Mouse (Mus musculus) kidney, adult 2 months (tissue): Measurements from ENCODE around the gene Aagab. TPM values are rescaled to one million over a fixed set of nuclear protein-coding genes. Genes with fewer than 3 reads are reported as not detected.

Experiments
- DNase-seq: peaks from one replicate; pipeline ENCODE4 v3.0.0; 2021
- H3K27ac ChIP-seq: fragments of 200-500 bp; 2 replicates; pipeline ENCODE4 v1.5.1; 2012; ENCODE audit warnings: low read depth, low read length, control low read depth, inconsistent platforms; ENCODE audit not compliant: insufficient read depth
- H3K27me3 ChIP-seq: fragments of 200-500 bp; replicated peaks from 2 replicates; pipeline ENCODE4 v1.6.1; 2012; ENCODE audit warnings: mild to moderate bottlenecking, moderate library complexity, low read length, inconsistent platforms; ENCODE audit not compliant: control insufficient read depth, insufficient read depth
- H3K36me3 ChIP-seq: fragments of 200-500 bp; 2 replicates; pipeline ENCODE4 v1.6.1; 2012; ENCODE audit warnings: mild to moderate bottlenecking, moderate library complexity, low read length, inconsistent platforms; ENCODE audit not compliant: control insufficient read depth, insufficient read depth
- H3K4me1 ChIP-seq: fragments of 200-500 bp; 2 replicates; pipeline ENCODE4 v1.6.1; 2011; ENCODE audit warnings: low read length; ENCODE audit not compliant: control insufficient read depth, insufficient read depth
- H3K4me3 ChIP-seq: fragments of 200-500 bp; 2 replicates; pipeline ENCODE4 v1.5.1; 2011; ENCODE audit warnings: mild to moderate bottlenecking, low read depth, low read length, control low read depth; ENCODE audit not compliant: insufficient read depth
- CTCF ChIP-seq: fragments of 200-500 bp; conservative IDR thresholded peaks from 2 replicates; pipeline ENCODE4 v1.5.1; 2011; ENCODE audit warnings: low read depth, mild to moderate bottlenecking, control low read depth, low read length, moderate library complexity, mixed read lengths; ENCODE audit not compliant: insufficient read depth, insufficient read length
- POLR2A ChIP-seq: fragments of 200-500 bp; IDR thresholded peaks from one replicate; pipeline ENCODE4 v1.6.1; 2011; ENCODE audit warnings: low read depth, low read length, control low read depth
- WGBS: fragments of 180-500 bp; shearing (Covaris S2); methylation state at CpG from one replicate; pipeline ENCODE4 v1.1.7; 2018; 5-methylcytosine and 5-hydroxymethylcytosine counted together
- polyA plus RNA-seq: library from polyadenylated mRNA; depleted of rRNA; stranded (reverse); fragments of >200 nt; gene quantifications from 2 replicates; pipeline ENCODE4 v1.2.3, GENCODE M21; 2012

Aagab gene
- polyA plus RNA-seq, 1 experiment: 15.7 TPM

- no peak overlapping the region for H3K27ac ChIP-seq
- DNase-seq: peak; percentile 54
Observed at GRCm38 (mm10) chr9:63603849-63604248, 1.4 kb downstream of the Aagab start.

GRCm38 (mm10) chr9:63606594-63606993 lies 4.1 kb downstream of the Aagab start:
- DNase-seq: no peak
- TF ChIP-seq CTCF: no peak
- Histone ChIP-seq H3K4me3 (no peak overlapping the region), H3K4me1 (peaks cover 24% of the 10 kb centered on the region), H3K27me3 (no peaks in the 10 kb centered on the region), H3K27ac (no peak overlapping the region), H3K36me3 (no peaks in the 10 kb centered on the region)
- WGBS: 75% methylated on average over 2 of the region's 2 CpGs

More at GRCm38 (mm10) chr9:63603849-63604248, 1.4 kb downstream of the Aagab start:
- Histone ChIP-seq H3K36me3 (no peaks in the 10 kb centered on the region), H3K4me1 (peaks cover 10% of the 10 kb centered on the region), H3K27me3 (no peaks in the 10 kb centered on the region), H3K4me3 (peak overlapping the region; percentile 4; the same call in 1 of the 2 replicates)
- TF ChIP-seq POLR2A: no peak
- no peak for TF ChIP-seq CTCF
- WGBS: 40% methylated on average over 6 of the region's 6 CpGs

GRCm38 (mm10) chr9:63608006-63608405 lies 5.5 kb downstream of the Aagab start:
- no peak for DNase-seq
- no peak overlapping the region for H3K27ac ChIP-seq
- TF ChIP-seq CTCF (no peak), POLR2A (no peak)
- no peaks in the 10 kb centered on the region for H3K36me3 ChIP-seq
- peaks cover 33% of the 10 kb centered on the region for H3K4me1 ChIP-seq
- 78% methylated on average over 6 of the region's 6 CpGs for WGBS
- H3K27me3 ChIP-seq: no peaks in the 10 kb centered on the region
- H3K4me3 ChIP-seq: no peak overlapping the region

- H3K4me1 ChIP-seq: peaks cover 34% of the 10 kb centered on the region
- DNase-seq: no peak
- 0 out of 2 replicates have a peak overlapping the region, but pooled peaks have one; percentile 8 for H3K27ac ChIP-seq
- no peak for TF ChIP-seq POLR2A
- no peaks in the 10 kb centered on the region for H3K27me3 ChIP-seq
- WGBS: 52% methylated on average over 8 of the region's 8 CpGs
- H3K36me3 ChIP-seq: no peaks in the 10 kb centered on the region
- no peak overlapping the region for H3K4me3 ChIP-seq
Observed at GRCm38 (mm10) chr9:63609246-63609645, 6.8 kb downstream of the Aagab start.

- 68% methylated on average over 2 of the region's 2 CpGs for WGBS
- no peak for TF ChIP-seq POLR2A
- no peak for TF ChIP-seq CTCF
- no peak overlapping the region for H3K4me3 ChIP-seq
- peak; percentile 65 for DNase-seq
- no peaks in the 10 kb centered on the region for H3K36me3 ChIP-seq
- H3K27me3 ChIP-seq: no peaks in the 10 kb centered on the region
- peak overlapping the region; percentile 11; the same call in 1 of the 2 replicates for H3K27ac ChIP-seq
- peaks cover 38% of the 10 kb centered on the region for H3K4me1 ChIP-seq
Observed at GRCm38 (mm10) chr9:63609776-63610175, 7.3 kb downstream of the Aagab start.

- 75% methylated on average over 6 of the region's 6 CpGs for WGBS
- TF ChIP-seq CTCF: peak; percentile 28; the same call in 1 of the 2 replicates
- TF ChIP-seq POLR2A: no peak
- Histone ChIP-seq H3K4me1 (peaks cover 38% of the 10 kb centered on the region), H3K27ac (peak overlapping the region; percentile 11; the same call in 1 of the 2 replicates), H3K27me3 (no peaks in the 10 kb centered on the region), H3K36me3 (no peaks in the 10 kb centered on the region), H3K4me3 (no peak overlapping the region)
- DNase-seq: no peak
Observed at GRCm38 (mm10) chr9:63610231-63610630, 7.8 kb downstream of the Aagab start.

- H3K36me3 ChIP-seq: no peaks in the 10 kb centered on the region
- 24% methylated on average over 13 of the region's 13 CpGs for WGBS
- H3K4me1 ChIP-seq: peaks cover 38% of the 10 kb centered on the region
- H3K4me3 ChIP-seq: no peak overlapping the region
- TF ChIP-seq POLR2A (no peak), CTCF (no peak)
- peak overlapping the region; percentile 25; the same call in 1 of the 2 replicates for H3K27ac ChIP-seq
- no peaks in the 10 kb centered on the region for H3K27me3 ChIP-seq
- DNase-seq: peak; percentile 69
Observed at GRCm38 (mm10) chr9:63610841-63611366, 8.4 kb downstream of the Aagab start.
